Mouse (Mus musculus) forebrain, embryonic 11.5 days (tissue): ENCODE data around the gene Alk. TPM values are rescaled to one million over a fixed set of nuclear protein-coding genes. Genes with fewer than 3 reads are reported as not detected.

ENCODE experiments used
- ATAC-seq: fragments of 200-750 bp; cut with Nextera tagmentation; replicated peaks from 2 replicates; pipeline ENCODE4 v1.8.0; 2017; ENCODE audit warnings: moderate TSS enrichment; ENCODE audit not compliant: low FRiP score
- DNase-seq: peaks from one replicate; pipeline ENCODE4 v3.0.0-alpha.2; 2017; ENCODE audit warnings: low spot score
- H3K27ac ChIP-seq: fragments of 300-500 bp; sonication (generic); 2 replicates; pipeline ENCODE4 v1.5.1; 2014; ENCODE audit warnings: low read depth, low read length
- H3K27me3 ChIP-seq: fragments of 300-500 bp; sonication (generic); 2 replicates; pipeline ENCODE4 v1.6.1; 2014; ENCODE audit warnings: mild to moderate bottlenecking, low read length, mixed read lengths; ENCODE audit not compliant: control insufficient read depth, insufficient read depth
- H3K36me3 ChIP-seq: fragments of 300-500 bp; sonication (generic); 2 replicates; pipeline ENCODE4 v1.6.1; 2014; ENCODE audit warnings: mild to moderate bottlenecking, low read length, moderate library complexity, mixed read lengths; ENCODE audit not compliant: control insufficient read depth, insufficient read depth
- H3K4me1 ChIP-seq: fragments of 300-500 bp; sonication (generic); replicated peaks from 2 replicates; pipeline ENCODE4 v1.6.1; 2014; ENCODE audit warnings: low read length, mixed read lengths; ENCODE audit not compliant: control insufficient read depth, insufficient read depth
- H3K4me2 ChIP-seq: fragments of 300-500 bp; sonication (generic); 2 replicates; pipeline ENCODE4 v1.6.1; 2014; ENCODE audit warnings: low read depth, mild to moderate bottlenecking, low read length, moderate library complexity, mixed read lengths; ENCODE audit not compliant: severe bottlenecking
- H3K4me3 ChIP-seq: fragments of 300-500 bp; sonication (generic); 2 replicates; pipeline ENCODE4 v1.5.1; 2014; ENCODE audit warnings: low read depth, low read length
- H3K9ac ChIP-seq: fragments of 300-500 bp; sonication (generic); 2 replicates; pipeline ENCODE4 v1.6.1; 2014; ENCODE audit warnings: low read length
- H3K9me3 ChIP-seq: fragments of 300-500 bp; sonication (generic); 2 replicates; pipeline ENCODE4 v1.6.1; 2016; ENCODE audit warnings: low read length, mixed read lengths; ENCODE audit not compliant: control insufficient read depth
- WGBS: fragments of 180-500 bp; shearing (Covaris S2); extraction: QIAGEN DNeasy Blood & Tissue Kit; methylation state at CpG from one replicate; pipeline ENCODE4 v1.1.7; 2014; 5-methylcytosine and 5-hydroxymethylcytosine counted together
- polyA plus RNA-seq: library from polyadenylated mRNA; unstranded; fragments of >200 nt; fragmentation: Nextera tagmentation; extraction: Ambion mirVana; gene quantifications from 2 replicates; pipeline ENCODE4 v1.2.1, GENCODE M21; 2014

The Alk gene
- polyA plus RNA-seq, 1 experiment from 2014 or later, result 0.15 TPM

DNA sequence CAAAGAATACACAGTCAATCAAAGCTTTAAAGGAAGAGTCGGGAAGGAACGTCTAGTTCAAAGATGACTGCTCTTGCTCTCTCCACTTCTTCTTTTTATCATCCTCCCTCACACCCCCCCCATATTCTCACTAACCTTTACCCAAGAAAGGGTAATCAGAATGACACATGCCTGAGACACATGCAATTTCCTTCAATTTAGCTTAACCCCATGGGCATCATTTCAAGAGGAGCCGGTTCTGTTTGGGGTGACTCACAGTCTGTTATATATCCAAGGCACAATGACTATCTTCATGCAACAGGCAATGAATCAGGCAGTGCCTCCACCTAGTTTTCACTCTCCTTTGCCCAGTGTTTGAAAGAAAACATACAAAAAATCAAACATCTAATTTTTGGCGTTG is 265.0 kb downstream of the Alk start:
- ATAC-seq (no peak), DNase-seq (no peak)
- no peak overlapping the region for H3K27ac ChIP-seq
- H3K27me3 ChIP-seq, result no peaks in the 10 kb centered on the region
- 93% methylated on average over 4 of the region's 4 CpGs for WGBS
- H3K4me2 ChIP-seq, result no peak overlapping the region
- H3K9ac ChIP-seq, result no peak overlapping the region
- H3K9me3 ChIP-seq, result no peaks in the 10 kb centered on the region
- no peaks in the 10 kb centered on the region for H3K36me3 ChIP-seq
- H3K4me1 ChIP-seq, result no peaks in the 10 kb centered on the region
- no peak overlapping the region for H3K4me3 ChIP-seq

- DNase-seq, result no peak
- Histone ChIP-seq H3K4me1 (no peaks in the 10 kb centered on the region), H3K4me3 (no peak overlapping the region), H3K9ac (no peak overlapping the region), H3K27me3 (no peaks in the 10 kb centered on the region), H3K27ac (no peak overlapping the region), H3K4me2 (no peak overlapping the region), H3K9me3 (no peaks in the 10 kb centered on the region), H3K36me3 (no peaks in the 10 kb centered on the region)
- WGBS, result 32% methylated on average over 4 of the region's 4 CpGs
- ATAC-seq, result no peak
Measured at GRCm38 (mm10) chr17:72332909-72333308, 271.5 kb downstream of the Alk start.

DNA sequence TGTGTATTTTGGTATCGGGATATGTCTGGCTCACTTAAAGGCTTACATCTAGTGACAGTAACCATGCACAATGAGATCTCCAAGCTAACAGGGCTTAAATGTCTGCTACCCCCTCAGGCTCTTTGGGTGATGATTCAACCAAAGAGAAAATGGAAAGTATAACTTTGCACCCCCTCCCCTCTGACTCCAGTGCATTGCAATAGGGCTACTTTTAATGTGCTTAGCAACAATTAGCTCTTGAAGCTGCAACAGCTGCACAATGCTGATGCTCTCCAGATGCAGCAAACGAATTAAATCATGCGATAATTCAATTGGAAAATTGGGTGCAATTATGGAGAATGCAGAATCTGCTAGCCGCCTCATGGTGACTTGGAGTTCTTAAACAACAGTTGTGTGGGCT is 278.5 kb downstream of the Alk start:
- H3K27me3 ChIP-seq, result no peaks in the 10 kb centered on the region
- 81% methylated on average over 4 of the region's 4 CpGs for WGBS

DNA sequence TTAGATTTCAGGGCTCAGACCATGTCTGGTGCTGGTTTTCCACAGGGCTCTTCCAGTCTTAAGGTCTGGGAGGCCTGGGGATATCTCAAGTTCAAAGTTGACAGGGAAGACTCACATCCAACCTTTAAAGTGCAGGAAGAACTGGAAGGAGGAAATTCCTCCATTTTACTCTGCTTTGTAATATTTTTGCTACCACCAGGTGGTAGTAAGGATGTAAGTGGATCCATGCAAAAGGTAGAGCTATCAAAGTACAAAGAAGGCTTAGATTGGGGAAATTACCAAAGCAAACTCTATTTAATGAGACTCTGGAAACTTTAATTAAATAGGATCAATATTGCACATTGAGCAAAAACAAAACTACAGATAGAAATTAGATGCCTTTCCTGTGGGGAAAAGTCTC is 284.9 kb downstream of the Alk start:
- no peak overlapping the region for H3K27ac ChIP-seq
- H3K36me3 ChIP-seq, result no peaks in the 10 kb centered on the region
- no peak overlapping the region for H3K4me2 ChIP-seq
- H3K9me3 ChIP-seq, result no peaks in the 10 kb centered on the region
- no peak for ATAC-seq
- H3K4me1 ChIP-seq, result no peaks in the 10 kb centered on the region
- no peaks in the 10 kb centered on the region for H3K27me3 ChIP-seq
- no peak overlapping the region for H3K9ac ChIP-seq
- no peak for DNase-seq
- no peak overlapping the region for H3K4me3 ChIP-seq

More for the DNA sequence above, 278.5 kb downstream of the Alk start:
- Histone ChIP-seq H3K4me1 (no peaks in the 10 kb centered on the region), H3K9me3 (no peaks in the 10 kb centered on the region), H3K9ac (no peak overlapping the region), H3K4me2 (no peak overlapping the region), H3K4me3 (no peak overlapping the region), H3K27ac (no peak overlapping the region), H3K36me3 (no peaks in the 10 kb centered on the region)
- DNase-seq (no peak), ATAC-seq (no peak)

GRCm38 (mm10) chr17:72299651-72300050 is 304.8 kb downstream of the Alk start:
- DNase-seq (no peak), ATAC-seq (no peak)
- no peak overlapping the region for H3K4me2 ChIP-seq
- H3K4me3 ChIP-seq, result no peak overlapping the region
- no peaks in the 10 kb centered on the region for H3K4me1 ChIP-seq
- H3K36me3 ChIP-seq, result no peaks in the 10 kb centered on the region
- H3K9ac ChIP-seq, result no peak overlapping the region
- no peaks in the 10 kb centered on the region for H3K9me3 ChIP-seq
- no peak overlapping the region for H3K27ac ChIP-seq
- 78% methylated on average over 5 of the region's 5 CpGs for WGBS
- H3K27me3 ChIP-seq, result no peaks in the 10 kb centered on the region

DNA sequence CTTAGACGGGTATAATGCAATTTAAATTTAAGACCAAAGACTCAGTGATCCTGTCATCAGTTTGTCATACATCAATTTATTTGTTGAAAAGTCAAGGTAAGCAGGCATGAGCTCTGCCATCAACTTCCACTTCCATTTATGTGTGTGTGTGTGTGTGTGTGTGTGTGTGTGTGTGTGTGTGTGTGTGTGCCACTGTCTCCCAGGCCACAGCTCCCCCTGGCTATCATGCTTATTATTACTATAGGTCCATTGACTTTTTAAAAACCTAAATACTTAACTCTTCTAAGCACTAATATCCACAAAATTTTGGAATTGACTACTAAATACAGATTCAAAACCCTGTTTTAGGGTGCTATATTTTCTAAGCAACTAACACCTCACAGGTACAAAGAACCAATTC is 308.1 kb downstream of the Alk start:
- WGBS, result 78% methylated on average over 1 of the region's 1 CpGs
- Histone ChIP-seq H3K4me3 (no peak overlapping the region), H3K9me3 (no peaks in the 10 kb centered on the region), H3K27ac (no peak overlapping the region), H3K27me3 (no peaks in the 10 kb centered on the region), H3K4me2 (no peak overlapping the region), H3K36me3 (no peaks in the 10 kb centered on the region), H3K4me1 (no peaks in the 10 kb centered on the region), H3K9ac (no peak overlapping the region)
- no peak for ATAC-seq
- DNase-seq, result no peak

DNA sequence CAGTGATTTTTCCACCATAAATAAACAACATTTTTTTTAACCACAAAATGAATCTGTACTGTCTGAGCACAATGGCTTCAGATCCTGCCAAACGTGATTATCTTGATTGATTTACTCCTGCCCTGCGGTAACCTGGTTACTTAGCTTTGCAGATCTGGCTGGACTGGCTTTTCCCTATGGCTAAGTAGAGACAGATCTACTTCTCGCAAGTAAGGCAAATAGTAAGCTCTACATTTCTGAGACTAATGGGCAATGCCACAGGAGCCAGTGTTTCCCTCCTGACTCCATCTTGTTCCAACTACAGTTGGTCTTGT is 311.2 kb downstream of the Alk start:
- no peak overlapping the region for H3K9ac ChIP-seq
- H3K4me2 ChIP-seq, result no peak overlapping the region
- no peaks in the 10 kb centered on the region for H3K27me3 ChIP-seq
- 80% methylated on average over 3 of the region's 3 CpGs for WGBS
- no peak overlapping the region for H3K27ac ChIP-seq
- no peaks in the 10 kb centered on the region for H3K36me3 ChIP-seq
- ATAC-seq (no peak), DNase-seq (no peak)
- H3K9me3 ChIP-seq, result no peaks in the 10 kb centered on the region
- H3K4me3 ChIP-seq, result no peak overlapping the region
- H3K4me1 ChIP-seq, result no peaks in the 10 kb centered on the region

DNA sequence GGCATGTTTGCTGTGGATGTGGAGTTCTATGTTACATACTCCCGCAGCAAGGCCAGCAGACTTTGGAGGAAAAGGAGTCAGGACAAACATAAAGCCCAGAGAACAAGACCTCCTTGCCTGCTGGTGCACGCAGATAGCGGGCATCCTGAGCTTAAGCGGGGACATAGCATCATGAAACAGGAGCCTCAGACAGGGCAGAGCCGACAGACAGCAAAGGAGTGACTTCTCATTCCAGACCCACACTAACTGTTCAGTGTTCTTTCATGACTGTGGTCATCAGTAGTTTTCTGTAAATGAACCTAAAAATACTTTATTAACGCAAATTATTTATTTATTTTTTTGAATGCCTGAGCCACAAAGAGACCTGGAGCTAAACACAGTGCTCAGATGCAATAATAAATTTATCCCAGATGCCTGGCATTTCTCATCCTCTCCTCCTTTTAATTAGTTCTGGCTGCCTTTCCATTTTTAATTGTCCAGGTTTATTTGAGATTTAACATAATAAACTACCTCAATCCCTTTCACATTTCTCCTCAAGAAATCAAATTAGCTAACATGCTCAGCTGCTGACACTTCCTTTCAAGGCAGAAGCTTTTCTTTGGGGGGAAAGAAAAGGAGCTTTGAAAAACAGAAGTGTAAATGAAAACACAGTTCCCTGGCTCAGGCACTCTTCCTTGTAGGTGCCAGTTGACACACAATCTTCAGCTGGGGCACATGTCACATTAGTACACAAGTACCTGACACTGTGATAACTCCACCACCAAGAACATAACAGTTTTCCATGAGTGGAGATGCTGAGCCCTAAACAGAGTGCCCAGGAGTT is 311.8 kb downstream of the Alk start:
- Histone ChIP-seq H3K27ac (no peak overlapping the region), H3K4me3 (no peak overlapping the region), H3K4me1 (no peaks in the 10 kb centered on the region), H3K36me3 (no peaks in the 10 kb centered on the region), H3K9me3 (no peaks in the 10 kb centered on the region), H3K9ac (no peak overlapping the region), H3K27me3 (no peaks in the 10 kb centered on the region), H3K4me2 (no peak overlapping the region)
- ATAC-seq (no peak), DNase-seq (no peak)
- WGBS, result 84% methylated on average over 6 of the region's 6 CpGs

- Histone ChIP-seq H3K27me3 (no peaks in the 10 kb centered on the region), H3K36me3 (no peaks in the 10 kb centered on the region), H3K27ac (no peak overlapping the region), H3K4me2 (no peak overlapping the region), H3K9ac (no peak overlapping the region), H3K4me1 (no peaks in the 10 kb centered on the region), H3K4me3 (no peak overlapping the region), H3K9me3 (no peaks in the 10 kb centered on the region)
- ATAC-seq, result peak; percentile 80
- 8% methylated on average over 3 of the region's 3 CpGs for WGBS
- no peak for DNase-seq
Measured at GRCm38 (mm10) chr17:72285961-72286360, 318.5 kb downstream of the Alk start.
